Comparison of ENCODE assay signal across 10 mouse cellular contexts in the genomic region with DNA sequence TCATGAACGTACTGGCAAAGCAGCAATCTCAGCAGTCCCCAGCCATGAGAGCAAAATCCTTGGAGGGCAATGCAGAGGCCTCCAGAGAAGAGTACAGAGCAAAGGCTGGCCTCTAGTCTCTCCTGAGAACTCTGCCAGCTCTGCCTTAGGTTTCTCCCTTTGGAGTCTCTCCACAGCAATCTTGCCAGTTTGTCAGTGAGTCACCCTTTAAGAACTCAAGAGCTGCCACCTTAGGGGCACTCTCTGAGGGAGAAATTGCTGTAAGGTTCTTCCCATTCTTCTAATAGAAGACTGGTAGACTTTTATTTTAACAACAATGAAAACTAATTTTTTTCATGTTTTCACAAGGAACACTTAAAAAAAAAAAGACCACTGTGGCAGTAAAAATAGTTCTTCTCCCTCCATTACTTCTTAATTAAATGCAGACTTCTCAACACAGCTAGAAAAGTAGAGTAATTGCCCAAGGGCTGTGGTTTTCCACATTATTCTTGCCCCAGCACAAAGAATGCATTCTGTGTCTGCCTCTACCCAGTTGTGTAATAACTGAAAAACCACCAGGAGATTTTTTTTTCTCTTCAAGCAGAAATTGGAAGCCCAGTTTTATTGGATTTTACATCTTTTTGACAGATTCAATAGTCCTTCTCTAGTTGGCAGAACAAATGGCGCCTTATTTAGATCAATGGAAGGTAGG. TPM values are rescaled to one million over a fixed set of nuclear protein-coding genes. Genes with fewer than 3 reads are reported as not detected.
DNase-seq lines count a peak whose midpoint lies in the region; ATAC-seq lines count a peak whose summit lies in the region.
"Had no signal": no experiment of that assay in that cellular context is flagged by ENCODE, and none has a peak within 500 bp of the region (broad histone marks: within the 10 kb centered on the region; RNA-seq: fewer than 3 reads in every experiment).

No protein-coding gene starts in this region.

- intact Hi-C loops in gastrocnemius, postnatal 14 days (cut with DNase I; ENCODE audit: low total_unique reads) = no loop called here

- no peaks in the 10 kb centered on the region for H3K9me3 ChIP-seq in lung, embryonic 16.5 days (ENCODE audit: control insufficient read depth, low read length)
- no peaks in the 10 kb centered on the region for H3K9me3 ChIP-seq in stomach, embryonic 15.5 days
- H3K9me3 ChIP-seq: liver, embryonic 13.5 days had no signal

- peak; percentile 29 for DNase-seq in adrenal gland, postnatal 14 days
- DNase-seq in adrenal gland, postnatal 4 days (ENCODE audit: low spot score in 2 of 2) = no peak
- DNase-seq in lung, postnatal 10 days = no peak
- DNase-seq in gastrocnemius, postnatal 14 days = peak; percentile 17
- no peak for DNase-seq in retina, embryonic 14.5 days (ENCODE audit: low spot score)
- DNase-seq in layer of hippocampus, postnatal 10 days (ENCODE audit: low spot score in 2 of 2) = no peak
- DNase-seq: kidney, adult 9 months; liver, embryonic 13.5 days had no signal

- peak overlapping the region; percentile 43 for H3K27ac ChIP-seq in lung, embryonic 16.5 days (ENCODE audit: low read length)
- H3K27ac ChIP-seq in stomach, embryonic 15.5 days = peak overlapping the region; percentile 31; the same call in 1 of the 2 replicates
- H3K27ac ChIP-seq: liver, embryonic 13.5 days had no signal

- 63% methylated on average over 2 of the region's 2 CpGs for WGBS in lung, embryonic 16.5 days
- 62% methylated on average over 2 of the region's 2 CpGs for WGBS in stomach, embryonic 15.5 days

- H3K36me3 ChIP-seq in lung, embryonic 16.5 days (ENCODE audit: control insufficient read depth, insufficient read depth, low read length) = no peaks in the 10 kb centered on the region
- H3K36me3 ChIP-seq in stomach, embryonic 15.5 days = no peaks in the 10 kb centered on the region
- H3K36me3 ChIP-seq: liver, embryonic 13.5 days had no signal

- H3K9ac ChIP-seq in lung, embryonic 16.5 days (ENCODE audit: low read length) = no peak overlapping the region
- H3K9ac ChIP-seq in stomach, embryonic 15.5 days = no peak overlapping the region
- H3K9ac ChIP-seq: liver, embryonic 13.5 days had no signal

- peaks cover 5% of the 10 kb centered on the region for H3K4me1 ChIP-seq in lung, embryonic 16.5 days (replicated peaks; ENCODE audit: control insufficient read depth, insufficient read depth, low read length)
- H3K4me1 ChIP-seq in stomach, embryonic 15.5 days = no peaks in the 10 kb centered on the region
- H3K4me1 ChIP-seq: liver, embryonic 13.5 days had no signal

- ATAC-seq in lung, embryonic 16.5 days (ENCODE audit: low read depth) = 0 out of 2 replicates have a peak, but pooled peaks have one; percentile 15
- ATAC-seq in stomach, embryonic 15.5 days (ENCODE audit: insufficient read depth, low FRiP score, low read depth) = no peak

- H3K4me3 ChIP-seq in lung, embryonic 16.5 days (ENCODE audit: low read length) = no peak overlapping the region
- no peak overlapping the region for H3K4me3 ChIP-seq in stomach, embryonic 15.5 days (replicated peaks)
- H3K4me3 ChIP-seq: liver, embryonic 13.5 days had no signal

- H3K27me3 ChIP-seq in lung, embryonic 16.5 days (ENCODE audit: control insufficient read depth, insufficient read depth, low read depth, low read length) = no peaks in the 10 kb centered on the region
- H3K27me3 ChIP-seq in stomach, embryonic 15.5 days (replicated peaks) = no peaks in the 10 kb centered on the region
- H3K27me3 ChIP-seq: liver, embryonic 13.5 days had no signal

- H3K4me2 ChIP-seq in lung, embryonic 16.5 days (ENCODE audit: low read depth, low read length) = no peak overlapping the region
- H3K4me2 ChIP-seq in stomach, embryonic 15.5 days = no peak overlapping the region
- H3K4me2 ChIP-seq: liver, embryonic 13.5 days had no signal

RNA-seq across cellular contexts. Expression of a gene that starts 27.2 kb away (rescaled TPM):
- 19.6 and 46.5 TPM in 2 replicates for total RNA-seq in adrenal gland, postnatal 14 days (2021)
- total RNA-seq in adrenal gland, postnatal 4 days (2021) = 10 to 100 TPM in 1 of 2 experiments, 1 to 10 TPM in 1; 5.8 to 55.5 TPM
- polyA plus RNA-seq in lung, embryonic 16.5 days (2015; fragmentation: Nextera tagmentation; extraction: Ambion mirVana) = 4.5 and 90.3 TPM in 2 replicates
- total RNA-seq in gastrocnemius, postnatal 14 days (2021) = 1 to 10 TPM in 1 of 2 experiments, under 1 TPM in 1; 0.58 to 4.2 TPM
- polyA plus RNA-seq in stomach, embryonic 15.5 days (2015; fragmentation: Nextera tagmentation; extraction: Ambion mirVana) = 179 and 274 TPM in 2 replicates
- 1 to 10 TPM; 3.3 to 3.5 TPM for total RNA-seq in layer of hippocampus, postnatal 10 days (2021)

RNA-seq across cellular contexts. Expression of a gene that starts 51.6 kb away (rescaled TPM):
- 35.7 and 37.6 TPM in 2 replicates for total RNA-seq in adrenal gland, postnatal 14 days (2021)
- 10 to 100 TPM; 52.6 to 59.5 TPM for total RNA-seq in adrenal gland, postnatal 4 days (2021)
- 12.0 and 12.4 TPM in 2 replicates for polyA plus RNA-seq in lung, embryonic 16.5 days (2015; fragmentation: Nextera tagmentation; extraction: Ambion mirVana)
- 10 to 100 TPM; 19.6 to 21.1 TPM for total RNA-seq in gastrocnemius, postnatal 14 days (2021)
- 14.9 and 16.2 TPM in 2 replicates for polyA plus RNA-seq in stomach, embryonic 15.5 days (2015; fragmentation: Nextera tagmentation; extraction: Ambion mirVana)
- total RNA-seq in layer of hippocampus, postnatal 10 days (2021) = 10 to 100 TPM; 29.8 to 32.3 TPM

Comparison
In these comparisons a context has a peak if more than half of its experiments do, and no peak if none do; other contexts are left out.
1. DNase-seq: peak in adrenal gland, postnatal 14 days (single experiment) and gastrocnemius, postnatal 14 days (single experiment); none in adrenal gland, postnatal 4 days (0 of 2), lung, postnatal 10 days (single experiment), retina, embryonic 14.5 days (single experiment) and layer of hippocampus, postnatal 10 days (0 of 2).